Mouse (Mus musculus) ES-Bruce4 (cell line): Measurements from ENCODE around the gene Polk. TPM values are rescaled to one million over a fixed set of nuclear protein-coding genes. Genes with fewer than 3 reads are reported as not detected.

Experiments
- H3K27ac ChIP-seq: 2 replicates; pipeline ENCODE4 v1.5.1; 2012; ENCODE audit warnings: low read length, inconsistent platforms; ENCODE audit not compliant: insufficient read depth
- H3K27me3 ChIP-seq: 2 replicates; pipeline ENCODE4 v1.6.1; 2012; ENCODE audit warnings: mild to moderate bottlenecking, low read length, inconsistent platforms; ENCODE audit not compliant: control insufficient read depth, poor library complexity, insufficient read depth, severe bottlenecking
- H3K36me3 ChIP-seq: 2 replicates; pipeline ENCODE4 v1.6.1; 2012; ENCODE audit warnings: inconsistent platforms, mild to moderate bottlenecking, low read length, moderate library complexity; ENCODE audit not compliant: control insufficient read depth, poor library complexity, insufficient read depth, severe bottlenecking
- H3K4me1 ChIP-seq: one replicate; pipeline ENCODE4 v1.8.1; 2011; ENCODE audit warnings: low read length; ENCODE audit not compliant: control insufficient read depth, insufficient read depth
- H3K4me3 ChIP-seq: 2 replicates; pipeline ENCODE4 v1.5.1; 2011; ENCODE audit warnings: low read depth, mild to moderate bottlenecking, low read length
- H3K9ac ChIP-seq: 2 replicates; pipeline ENCODE4 v1.6.1; 2012; ENCODE audit warnings: low read depth, mild to moderate bottlenecking, inconsistent platforms; ENCODE audit not compliant: poor library complexity, severe bottlenecking
- H3K9me3 ChIP-seq: replicated peaks from 2 replicates; pipeline ENCODE4 v1.6.1; 2012; ENCODE audit warnings: mild to moderate bottlenecking, low read length, inconsistent platforms; ENCODE audit not compliant: control insufficient read depth, poor library complexity, insufficient read depth, severe bottlenecking
- CTCF ChIP-seq: IDR thresholded peaks from one replicate; pipeline ENCODE4 v1.8.1; 2011; ENCODE audit warnings: low read depth, low read length
- EP300 ChIP-seq: IDR thresholded peaks from 2 replicates; pipeline ENCODE4 v1.6.1; 2011; ENCODE audit warnings: low read depth, low read length; ENCODE audit not compliant: insufficient read depth
- POLR2A ChIP-seq: IDR thresholded peaks from one replicate; pipeline ENCODE4 v1.8.1; 2011; ENCODE audit warnings: low read length; ENCODE audit not compliant: insufficient read depth
- polyA plus RNA-seq: library from polyadenylated mRNA; stranded (reverse); fragments of >200 nt; gene quantifications from 2 replicates; pipeline ENCODE4 v1.2.4, GENCODE M21; 2011; ENCODE audit warnings: low read depth; ENCODE audit not compliant: missing spikeins, insufficient read depth, insufficient read length

Gene Polk
- polyA plus RNA-seq, 1 experiment: 72.5 TPM

GRCm38 (mm10) chr13:96470957-96471356 is 71.4 kb downstream of the Polk start, which contains the start of gene Ankdd1b:
Gene Ankdd1b, minus strand, starts transcription at chr13:96471198.
- H3K27ac ChIP-seq: no peak within 1 kb of the TSS
- no peaks in the 10 kb centered on the region for H3K4me1 ChIP-seq
- no peak within 1 kb of the TSS for H3K9ac ChIP-seq
- no peaks in the 10 kb centered on the region for H3K9me3 ChIP-seq
- H3K36me3 ChIP-seq: no peaks in the 10 kb centered on the region
- no peak within 1 kb of the TSS for H3K4me3 ChIP-seq
- no peak for TF ChIP-seq EP300
- TF ChIP-seq POLR2A: no peak
- TF ChIP-seq CTCF: no peak
- no peaks in the 10 kb centered on the region for H3K27me3 ChIP-seq

DNA sequence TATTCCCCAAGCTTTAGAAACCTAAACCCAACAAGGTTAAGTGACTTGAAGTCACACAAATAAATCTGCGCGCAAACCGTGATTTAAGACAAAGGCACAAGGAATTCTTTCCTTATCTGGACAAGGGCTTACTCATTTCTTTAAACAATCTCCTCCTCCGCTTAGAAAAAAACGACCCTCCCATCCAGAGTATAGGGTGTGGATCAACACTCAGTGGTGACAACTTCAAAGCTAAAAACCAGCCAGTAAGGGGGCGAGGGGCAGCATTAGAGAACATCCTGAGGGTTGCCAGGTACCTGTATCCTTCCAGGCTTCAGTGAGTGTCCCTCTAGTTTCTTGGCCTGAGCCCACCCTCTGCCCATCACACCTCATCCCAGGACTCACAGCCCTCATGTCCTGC is 71.8 kb downstream of the Polk start:
- no peaks in the 10 kb centered on the region for H3K27me3 ChIP-seq

GRCm38 (mm10) chr13:96468678-96469077 is 73.7 kb downstream of the Polk start:
- Histone ChIP-seq H3K9me3 (no peaks in the 10 kb centered on the region), H3K27ac (no peak overlapping the region), H3K27me3 (no peaks in the 10 kb centered on the region), H3K36me3 (no peaks in the 10 kb centered on the region), H3K4me3 (no peak overlapping the region), H3K9ac (no peak overlapping the region), H3K4me1 (no peaks in the 10 kb centered on the region)
- TF ChIP-seq CTCF (no peak), POLR2A (no peak), EP300 (no peak)

More for the DNA sequence above, 71.8 kb downstream of the Polk start:
- Histone ChIP-seq H3K36me3 (no peaks in the 10 kb centered on the region), H3K4me1 (no peaks in the 10 kb centered on the region), H3K27ac (no peak overlapping the region), H3K9ac (no peak overlapping the region), H3K9me3 (no peaks in the 10 kb centered on the region), H3K4me3 (no peak overlapping the region)
- TF ChIP-seq POLR2A (no peak), EP300 (no peak), CTCF (no peak)

GRCm38 (mm10) chr13:96465315-96465714 is 77.1 kb downstream of the Polk start:
- H3K27me3 ChIP-seq: no peaks in the 10 kb centered on the region
- H3K4me3 ChIP-seq: no peak overlapping the region
- no peaks in the 10 kb centered on the region for H3K36me3 ChIP-seq
- H3K4me1 ChIP-seq: no peaks in the 10 kb centered on the region
- H3K9me3 ChIP-seq: no peaks in the 10 kb centered on the region
- no peak overlapping the region for H3K9ac ChIP-seq
- H3K27ac ChIP-seq: no peak overlapping the region
- TF ChIP-seq POLR2A (no peak), CTCF (no peak), EP300 (no peak)

- H3K9me3 ChIP-seq: no peaks in the 10 kb centered on the region
- TF ChIP-seq CTCF (no peak), POLR2A (no peak), EP300 (no peak)
- no peak overlapping the region for H3K27ac ChIP-seq
- no peaks in the 10 kb centered on the region for H3K36me3 ChIP-seq
- no peaks in the 10 kb centered on the region for H3K4me1 ChIP-seq
- H3K4me3 ChIP-seq: no peak overlapping the region
- H3K27me3 ChIP-seq: no peaks in the 10 kb centered on the region
- no peak overlapping the region for H3K9ac ChIP-seq
Measured at GRCm38 (mm10) chr13:96462644-96463043, 79.7 kb downstream of the Polk start.

- Histone ChIP-seq H3K27me3 (no peaks in the 10 kb centered on the region), H3K36me3 (no peaks in the 10 kb centered on the region), H3K9ac (no peak overlapping the region), H3K4me3 (no peak overlapping the region), H3K27ac (no peak overlapping the region), H3K9me3 (no peaks in the 10 kb centered on the region), H3K4me1 (no peaks in the 10 kb centered on the region)
- TF ChIP-seq CTCF (no peak), POLR2A (no peak), EP300 (no peak)
Measured at GRCm38 (mm10) chr13:96458606-96459005, 83.8 kb downstream of the Polk start.
